Mouse (Mus musculus) spleen, adult 2 months (tissue): ENCODE data around the gene Hnrnpl. TPM values are rescaled to one million over a fixed set of nuclear protein-coding genes. Genes with fewer than 3 reads are reported as not detected.

ENCODE experiments used
- DNase-seq, 2 experiments: peaks; one replicate each; pipeline versions ENCODE4 v3.0.0 to v3.0.0-alpha.2; 2012 to 2021; ENCODE audit warnings: low spot score in 2 of 2, low read depth in 1 of 2
- H3K27ac ChIP-seq: fragments of 200-500 bp; 2 replicates; pipeline ENCODE4 v1.5.1; 2012; ENCODE audit warnings: low read length, inconsistent platforms; ENCODE audit not compliant: insufficient read depth
- H3K27me3 ChIP-seq: fragments of 200-500 bp; 2 replicates; pipeline ENCODE4 v1.6.1; 2012; ENCODE audit warnings: mild to moderate bottlenecking, moderate library complexity, low read length, inconsistent platforms; ENCODE audit not compliant: control insufficient read depth, insufficient read depth
- H3K36me3 ChIP-seq: fragments of 200-500 bp; 2 replicates; pipeline ENCODE4 v1.6.1; 2012; ENCODE audit warnings: mild to moderate bottlenecking, low read length, inconsistent platforms; ENCODE audit not compliant: control insufficient read depth, insufficient read depth
- H3K4me1 ChIP-seq: fragments of 200-500 bp; 2 replicates; pipeline ENCODE4 v1.6.1; 2011; ENCODE audit warnings: inconsistent platforms; ENCODE audit not compliant: control insufficient read depth, insufficient read depth, insufficient read length
- H3K4me3 ChIP-seq: fragments of 200-500 bp; 2 replicates; pipeline ENCODE4 v1.5.1; 2011; ENCODE audit warnings: mild to moderate bottlenecking, inconsistent platforms; ENCODE audit not compliant: insufficient read depth, insufficient read length; ENCODE audit errors: extremely low read depth
- CTCF ChIP-seq: fragments of 200-500 bp; IDR thresholded peaks from 2 replicates; pipeline ENCODE4 v1.5.1; 2011; ENCODE audit warnings: mild to moderate bottlenecking, inconsistent platforms; ENCODE audit not compliant: insufficient read depth, insufficient read length, insufficient replicate concordance; ENCODE audit errors: extremely low read depth
- POLR2A ChIP-seq: fragments of 200-500 bp; IDR thresholded peaks from 2 replicates; pipeline ENCODE4 v1.6.1; 2011; ENCODE audit warnings: low read depth, low read length, inconsistent platforms
- WGBS: fragments of 180-500 bp; shearing (Covaris S2); methylation state at CpG from one replicate; pipeline ENCODE4 v1.1.7; 2018; 5-methylcytosine and 5-hydroxymethylcytosine counted together
- polyA plus RNA-seq: library from polyadenylated mRNA; depleted of rRNA; stranded (reverse); fragments of >200 nt; gene quantifications from 2 replicates; pipeline ENCODE4 v1.2.3, GENCODE M21; 2012; rRNA removed

The Hnrnpl gene
- 189 and 209 TPM in 2 replicates for polyA plus RNA-seq

- H3K4me3 ChIP-seq = peak within 1 kb of the TSS; percentile 88
- DNase-seq = peak in 1 of 2 experiments; percentile 58
- WGBS = 3% methylated on average over 34 of the region's 35 CpGs
- no peaks in the 10 kb centered on the region for H3K27me3 ChIP-seq
- peaks cover 14% of the 10 kb centered on the region; the same call in 1 of the 2 replicates for H3K4me1 ChIP-seq
- peak within 1 kb of the TSS; percentile 98 for H3K27ac ChIP-seq
- TF ChIP-seq POLR2A = peak; percentile 42
- no peak for TF ChIP-seq CTCF
- peaks cover 9% of the 10 kb centered on the region for H3K36me3 ChIP-seq
These were observed at the start of gene Hnrnpl for GRCm38 (mm10) chr7:28808221-28808941. Hnrnpl (plus strand) TSS chr7:28808541.

- Histone ChIP-seq H3K4me3 (no peak overlapping the region), H3K27me3 (no peaks in the 10 kb centered on the region), H3K36me3 (peaks cover 42% of the 10 kb centered on the region), H3K27ac (no peak overlapping the region), H3K4me1 (no peaks in the 10 kb centered on the region)
- TF ChIP-seq CTCF (no peak), POLR2A (no peak)
- 91% methylated on average over 13 of the region's 13 CpGs for WGBS
- DNase-seq = no peak
These were observed 49.7 kb upstream of the Hnrnpl start for GRCm38 (mm10) chr7:28758623-28759022.

- Histone ChIP-seq H3K4me3 (no peak overlapping the region), H3K36me3 (peaks cover 42% of the 10 kb centered on the region), H3K27ac (no peak overlapping the region), H3K27me3 (no peaks in the 10 kb centered on the region), H3K4me1 (peaks cover 4% of the 10 kb centered on the region; the same call in 1 of the 2 replicates)
- TF ChIP-seq CTCF = no peak
- TF ChIP-seq POLR2A = no peak
- DNase-seq = no peak
- 93% methylated on average over 9 of the region's 9 CpGs for WGBS
These were observed 46.4 kb upstream of the Hnrnpl start for GRCm38 (mm10) chr7:28761907-28762306.

GRCm38 (mm10) chr7:28765211-28765610, 43.1 kb upstream of the Hnrnpl start:
- H3K4me1 ChIP-seq = peaks cover 7% of the 10 kb centered on the region; the same call in 1 of the 2 replicates
- TF ChIP-seq CTCF (no peak), POLR2A (no peak)
- H3K27ac ChIP-seq = no peak overlapping the region
- peak overlapping the region; percentile 1 for H3K4me3 ChIP-seq
- WGBS = 78% methylated on average over 6 of the region's 6 CpGs
- no peaks in the 10 kb centered on the region for H3K27me3 ChIP-seq
- no peak for DNase-seq
- H3K36me3 ChIP-seq = peaks cover 24% of the 10 kb centered on the region

- WGBS = under 1% methylated on average over 45 of the region's 45 CpGs
- H3K27ac ChIP-seq = peak within 1 kb of the TSS; percentile 82
- H3K4me1 ChIP-seq = peaks cover 7% of the 10 kb centered on the region; the same call in 1 of the 2 replicates
These were observed 42.0 kb upstream of the Hnrnpl start, which contains the start of gene Sirt2 for GRCm38 (mm10) chr7:28766173-28766879. Sirt2 (plus strand) TSS chr7:28766735.

GRCm38 (mm10) chr7:28766910-28767309, 41.4 kb upstream of the Hnrnpl start:
- Histone ChIP-seq H3K4me3 (peak overlapping the region; percentile 58), H3K4me1 (peaks cover 7% of the 10 kb centered on the region; the same call in 1 of the 2 replicates), H3K27me3 (no peaks in the 10 kb centered on the region), H3K27ac (no peak overlapping the region), H3K36me3 (peaks cover 9% of the 10 kb centered on the region)
- 7% methylated on average over 14 of the region's 14 CpGs for WGBS
- TF ChIP-seq CTCF (no peak), POLR2A (no peak)
- no peak for DNase-seq

More at GRCm38 (mm10) chr7:28766173-28766879, 42.0 kb upstream of the Hnrnpl start, which contains the start of gene Sirt2:
- TF ChIP-seq POLR2A (peak; percentile 53), CTCF (no peak)
- DNase-seq = peak; percentile 96 to 98
- Histone ChIP-seq H3K36me3 (peaks cover 14% of the 10 kb centered on the region), H3K4me3 (peak within 1 kb of the TSS; percentile 95), H3K27me3 (no peaks in the 10 kb centered on the region)
